Mouse (Mus musculus) erythroblast, embryonic 14.5 days (primary cell): ENCODE data around the gene Arid4a.

ENCODE experiments used
- GATA1 ChIP-seq: IDR thresholded peaks from 2 replicates; pipeline ENCODE4 v1.6.1; 2012; ENCODE audit warnings: low read length, inconsistent platforms, mixed read lengths
- TAL1 ChIP-seq: IDR thresholded peaks from 3 replicates; pipeline ENCODE4 v1.6.1; 2012; ENCODE audit warnings: low read length, inconsistent platforms, mixed read lengths

GRCm38 (mm10) chr12:70997225-70997624, 18.6 kb upstream of the Arid4a start:
- no peak for TF ChIP-seq GATA1
- TF ChIP-seq TAL1, result no peak
